Mouse (Mus musculus): ENCODE data around the gene Col25a1. TPM values are rescaled to one million over a fixed set of nuclear protein-coding genes. Genes with fewer than 3 reads are reported as not detected.

Gene Col25a1
- polyA plus RNA-seq, 2 experiments, result 14.2 to 15.3 TPM

DNA sequence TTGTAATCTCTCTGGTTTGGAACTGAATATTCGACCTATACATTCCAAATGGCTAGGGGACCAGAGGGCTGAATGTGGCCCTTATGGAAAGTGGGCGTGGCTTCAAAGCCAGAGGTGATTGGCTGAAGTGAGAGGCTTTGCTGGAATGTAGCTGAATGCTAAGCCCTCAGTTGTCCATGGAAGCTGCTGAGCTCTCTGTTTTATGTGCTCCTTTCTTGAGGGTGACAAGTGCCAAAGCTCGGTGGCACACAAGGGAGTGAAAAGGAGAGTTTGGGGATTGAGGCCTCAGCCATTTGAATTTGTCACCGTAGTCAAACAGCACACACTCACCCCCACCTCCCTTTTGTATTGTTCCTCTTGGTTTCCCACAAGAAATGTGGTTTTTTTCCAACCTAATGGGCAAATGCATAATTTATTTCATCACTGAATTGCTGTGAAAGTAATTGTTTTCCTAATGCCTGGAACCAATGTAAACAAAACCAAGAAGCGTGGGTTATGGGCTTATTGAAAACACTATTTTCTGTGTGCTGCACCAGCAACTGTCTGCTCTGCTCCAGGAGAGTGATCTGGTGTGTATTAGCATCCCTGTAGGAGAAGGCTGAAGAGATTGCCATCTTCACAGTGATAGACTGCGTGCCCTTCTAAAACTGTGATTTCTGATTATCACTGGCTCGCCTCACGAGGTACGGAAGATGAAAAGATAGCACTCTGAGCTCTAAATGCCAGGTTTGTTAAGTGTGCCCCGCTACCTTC lies 147.2 kb downstream of the Col25a1 start:
- Histone ChIP-seq H3K9ac (ENCODE audit: low read depth, low read length, severe bottlenecking) (no peak overlapping the region), H3K27ac (replicated peaks; ENCODE audit: low read depth, low read length) (no peak overlapping the region), H3K27me3 (ENCODE audit: control insufficient read depth, insufficient read depth, low read length) (no peaks in the 10 kb centered on the region), H3K4me1 (ENCODE audit: control insufficient read depth, insufficient read depth, low read length) (peaks cover 4% of the 10 kb centered on the region; the same call in 1 of the 2 replicates), H3K9me3 (ENCODE audit: control insufficient read depth, low read length) (no peaks in the 10 kb centered on the region), H3K4me2 (replicated peaks; ENCODE audit: low read depth, low read length, severe bottlenecking) (no peak overlapping the region), H3K4me3 (replicated peaks; ENCODE audit: low read length) (no peak overlapping the region), H3K36me3 (ENCODE audit: control insufficient read depth, insufficient read depth, low read length) (no peaks in the 10 kb centered on the region)
- WGBS, result 72% methylated on average over 10 of the region's 10 CpGs
- no peak for TF ChIP-seq POLR2A (IDR thresholded peaks at IDR 0.05; ENCODE audit: borderline replicate concordance, extremely low read depth, insufficient read depth, insufficient read length)
- DNase-seq (ENCODE audit: low spot score) (no peak), ATAC-seq (ENCODE audit: low FRiP score, low read depth) (no peak)

DNA sequence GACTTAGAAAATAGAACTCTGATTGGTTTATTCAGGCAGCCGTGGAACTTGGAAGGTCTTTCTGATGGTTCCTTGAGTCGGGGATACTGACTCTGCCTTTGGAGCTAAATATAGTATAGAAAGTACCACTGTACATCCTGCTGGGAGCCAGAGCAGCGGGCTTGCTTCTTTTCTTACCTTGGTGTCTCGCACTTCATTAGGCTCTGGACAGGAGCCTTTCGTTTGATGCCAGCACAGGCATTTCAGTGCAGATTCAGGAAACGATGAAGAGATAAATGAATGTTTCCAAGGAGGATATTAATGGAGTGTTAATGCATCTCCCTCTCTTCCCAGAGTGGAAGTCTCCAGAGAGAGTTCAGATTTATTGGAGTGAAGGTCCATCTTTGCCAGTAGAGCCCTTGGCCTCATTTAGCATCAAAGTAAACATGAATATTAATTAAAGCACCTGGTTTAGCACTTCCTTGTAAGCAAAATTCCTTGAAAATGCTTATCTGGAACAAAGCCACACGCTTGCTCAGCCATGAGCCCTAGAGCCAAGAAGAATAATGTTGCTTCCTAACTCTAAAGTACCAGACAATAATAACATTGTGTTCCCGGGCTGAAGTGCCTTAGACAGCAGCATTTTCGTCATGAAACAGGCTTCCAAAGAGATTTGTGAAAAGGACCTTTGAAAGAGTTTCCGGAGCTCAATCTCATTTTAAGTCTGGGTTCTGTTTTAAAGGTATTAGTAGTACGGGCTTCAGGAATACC lies 151.9 kb downstream of the Col25a1 start:
- Histone ChIP-seq H3K9me3 (ENCODE audit: control insufficient read depth, low read length) (no peaks in the 10 kb centered on the region), H3K4me3 (replicated peaks; ENCODE audit: low read length) (no peak overlapping the region), H3K4me1 (ENCODE audit: control insufficient read depth, insufficient read depth, low read length) (peaks cover 4% of the 10 kb centered on the region; the same call in 1 of the 2 replicates), H3K9ac (ENCODE audit: low read depth, low read length, severe bottlenecking) (no peak overlapping the region), H3K27me3 (ENCODE audit: control insufficient read depth, insufficient read depth, low read length) (no peaks in the 10 kb centered on the region), H3K36me3 (ENCODE audit: control insufficient read depth, insufficient read depth, low read length) (no peaks in the 10 kb centered on the region), H3K27ac (replicated peaks; ENCODE audit: low read depth, low read length) (no peak overlapping the region), H3K4me2 (replicated peaks; ENCODE audit: low read depth, low read length, severe bottlenecking) (no peak overlapping the region)
- no peak for TF ChIP-seq POLR2A (IDR thresholded peaks at IDR 0.05; ENCODE audit: borderline replicate concordance, extremely low read depth, insufficient read depth, insufficient read length)
- 51% methylated on average over 11 of the region's 11 CpGs for WGBS
- DNase-seq (ENCODE audit: low spot score), result no peak
- ATAC-seq (ENCODE audit: low FRiP score, low read depth), result no peak

DNA sequence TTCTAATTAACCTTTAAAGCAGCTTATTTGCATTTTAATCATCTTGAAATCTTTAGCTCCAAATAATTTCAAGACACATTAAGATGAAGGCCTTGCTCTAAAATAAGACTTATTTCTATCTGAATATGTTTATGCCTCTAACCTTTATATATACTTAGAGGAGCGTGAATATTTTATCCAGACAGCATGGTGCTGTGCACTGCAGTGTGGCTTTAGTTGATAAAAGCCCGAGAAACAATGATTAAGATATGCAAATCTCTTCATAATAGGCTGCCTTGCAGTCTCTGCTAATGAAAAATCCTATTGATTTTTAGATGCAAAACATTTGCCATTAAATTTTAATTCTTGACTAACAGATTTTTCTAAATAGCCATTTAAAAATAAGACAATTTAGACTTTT lies 156.8 kb downstream of the Col25a1 start:
- Histone ChIP-seq H3K27ac (replicated peaks; ENCODE audit: low read depth, low read length) (no peak overlapping the region), H3K36me3 (ENCODE audit: control insufficient read depth, insufficient read depth, low read length) (no peaks in the 10 kb centered on the region), H3K9me3 (ENCODE audit: control insufficient read depth, low read length) (no peaks in the 10 kb centered on the region), H3K4me2 (replicated peaks; ENCODE audit: low read depth, low read length, severe bottlenecking) (no peak overlapping the region), H3K4me1 (ENCODE audit: control insufficient read depth, insufficient read depth, low read length) (peaks cover 1% of the 10 kb centered on the region; the same call in 1 of the 2 replicates), H3K27me3 (ENCODE audit: control insufficient read depth, insufficient read depth, low read length) (no peaks in the 10 kb centered on the region), H3K4me3 (replicated peaks; ENCODE audit: low read length) (no peak overlapping the region), H3K9ac (ENCODE audit: low read depth, low read length, severe bottlenecking) (no peak overlapping the region)
- TF ChIP-seq POLR2A (IDR thresholded peaks at IDR 0.05; ENCODE audit: borderline replicate concordance, extremely low read depth, insufficient read depth, insufficient read length), result no peak
- ATAC-seq (ENCODE audit: low FRiP score, low read depth) (no peak), DNase-seq (ENCODE audit: low spot score) (no peak)
- 86% methylated on average over 2 of the region's 2 CpGs for WGBS

DNA sequence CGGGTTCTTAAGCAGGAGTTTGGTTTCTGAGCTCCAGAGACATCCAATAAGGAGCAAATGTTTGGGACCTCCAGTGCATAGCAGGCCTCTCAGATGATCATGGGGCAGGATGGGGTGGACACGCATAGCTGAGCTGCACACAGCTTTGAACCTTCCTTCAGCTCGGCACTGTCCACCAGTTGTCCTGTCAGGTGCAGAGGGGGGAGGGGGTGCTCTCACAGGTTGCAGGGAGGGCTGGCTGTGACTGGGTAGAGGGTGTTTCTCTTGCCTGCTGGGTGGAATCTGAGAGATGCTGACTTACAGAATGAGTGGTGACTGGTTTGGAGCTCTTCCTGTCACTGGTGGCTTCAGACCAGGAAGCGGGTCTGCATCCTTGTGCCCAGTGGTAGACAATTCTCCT lies 157.5 kb downstream of the Col25a1 start:
- H3K4me1 ChIP-seq (ENCODE audit: control insufficient read depth, insufficient read depth, low read length), result no peaks in the 10 kb centered on the region
- H3K9me3 ChIP-seq (ENCODE audit: control insufficient read depth, low read length), result no peaks in the 10 kb centered on the region
- no peaks in the 10 kb centered on the region for H3K36me3 ChIP-seq (ENCODE audit: control insufficient read depth, insufficient read depth, low read length)
- WGBS, result 61% methylated on average over 4 of the region's 4 CpGs
- H3K27ac ChIP-seq (replicated peaks; ENCODE audit: low read depth, low read length), result no peak overlapping the region
- DNase-seq (ENCODE audit: low spot score), result no peak
- H3K27me3 ChIP-seq (ENCODE audit: control insufficient read depth, insufficient read depth, low read length), result no peaks in the 10 kb centered on the region
- no peak overlapping the region for H3K9ac ChIP-seq (ENCODE audit: low read depth, low read length, severe bottlenecking)
- H3K4me3 ChIP-seq (replicated peaks; ENCODE audit: low read length), result no peak overlapping the region
- no peak for TF ChIP-seq POLR2A (IDR thresholded peaks at IDR 0.05; ENCODE audit: borderline replicate concordance, extremely low read depth, insufficient read depth, insufficient read length)
- ATAC-seq (ENCODE audit: low FRiP score, low read depth), result no peak
- H3K4me2 ChIP-seq (replicated peaks; ENCODE audit: low read depth, low read length, severe bottlenecking), result no peak overlapping the region

DNA sequence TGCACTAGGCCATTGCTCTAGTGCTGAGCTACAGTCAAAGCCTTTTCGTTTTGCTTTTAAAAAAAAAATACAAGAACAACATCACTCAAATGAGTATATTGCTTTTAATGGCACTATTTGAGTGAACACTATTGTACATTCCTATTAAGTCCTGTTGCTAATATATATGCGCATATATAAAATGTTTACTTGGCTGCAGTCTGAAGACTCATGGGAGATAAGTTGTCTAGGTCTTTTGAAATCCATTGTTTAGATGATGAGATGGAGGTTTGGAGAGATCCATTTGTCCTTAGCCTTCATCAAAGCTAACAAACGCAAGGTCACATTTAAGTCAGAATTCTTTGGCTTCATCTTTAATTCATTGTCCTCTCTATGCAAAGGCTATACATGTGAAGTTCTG lies 157.9 kb downstream of the Col25a1 start:
- no peak for TF ChIP-seq POLR2A (IDR thresholded peaks at IDR 0.05; ENCODE audit: borderline replicate concordance, extremely low read depth, insufficient read depth, insufficient read length)
- no peaks in the 10 kb centered on the region; the same call in 1 of the 2 replicates for H3K4me1 ChIP-seq (ENCODE audit: control insufficient read depth, insufficient read depth, low read length)
- no peak overlapping the region for H3K27ac ChIP-seq (replicated peaks; ENCODE audit: low read depth, low read length)
- no peak overlapping the region for H3K4me3 ChIP-seq (replicated peaks; ENCODE audit: low read length)
- no peaks in the 10 kb centered on the region for H3K27me3 ChIP-seq (ENCODE audit: control insufficient read depth, insufficient read depth, low read length)
- ATAC-seq (ENCODE audit: low FRiP score, low read depth) (no peak), DNase-seq (ENCODE audit: low spot score) (no peak)
- H3K4me2 ChIP-seq (replicated peaks; ENCODE audit: low read depth, low read length, severe bottlenecking), result no peak overlapping the region
- WGBS, result 87% methylated on average over 3 of the region's 3 CpGs
- H3K9ac ChIP-seq (ENCODE audit: low read depth, low read length, severe bottlenecking), result no peak overlapping the region
- H3K9me3 ChIP-seq (ENCODE audit: control insufficient read depth, low read length), result no peaks in the 10 kb centered on the region
- no peaks in the 10 kb centered on the region for H3K36me3 ChIP-seq (ENCODE audit: control insufficient read depth, insufficient read depth, low read length)
